Mouse (Mus musculus) macrophage (primary cell): Measurements from ENCODE around the gene Olfr1387. TPM values are rescaled to one million over a fixed set of nuclear protein-coding genes. Genes with fewer than 3 reads are reported as not detected.
"Not testable (repeated sequence)": the region's sequence is repeated elsewhere in the genome, so short reads cannot be mapped to it uniquely, and the experiment has no call there.

Source experiments
- H3K27ac ChIP-seq: fragments of 350-480 bp; formaldehyde crosslinking; 2 replicates; pipeline ENCODE4 v1.9.0; 2021
- H3K36me3 ChIP-seq: fragments of 350-480 bp; formaldehyde crosslinking; 2 replicates; pipeline ENCODE4 v1.9.0; 2021; ENCODE audit errors: inconsistent target
- H3K4me3 ChIP-seq: fragments of 350-480 bp; formaldehyde crosslinking; 2 replicates; pipeline ENCODE4 v1.9.0; 2021; ENCODE audit errors: inconsistent target
- H3K79me2 ChIP-seq: fragments of 350-480 bp; formaldehyde crosslinking; 2 replicates; pipeline ENCODE4 v1.9.0; 2021; ENCODE audit errors: inconsistent target
- WGBS: methylation state at CpG from one replicate; pipeline ENCODE4 v1.1.7; 2026; ENCODE audit warnings: inconsistent platforms; ENCODE audit not compliant: missing documents; 5-methylcytosine and 5-hydroxymethylcytosine counted together
- polyA plus RNA-seq: library from polyadenylated mRNA; stranded (reverse); fragments of 250-400 nt; gene quantifications from 3 replicates; pipeline ENCODE4 v1.2.4, GENCODE M21; 2018; ENCODE audit warnings: inconsistent platforms
- total RNA-seq, 78 experiments: library from RNA; depleted of rRNA; stranded (reverse); fragments of 250-400 nt; gene quantifications; 1 replicate in 9 of 78; 2 replicates in 24 of 78; 3 replicates in 43 of 78; 4 replicates in 2 of 78; pipeline ENCODE4 v1.2.4; 2018; ENCODE audit warnings: inconsistent platforms in 56 of 78

Gene Olfr1387
- not detected for total RNA-seq (2018; cell fraction: chromatin; rRNA removed)
- not detected for total RNA-seq (2018; cell fraction: cytosol; rRNA removed)
- total RNA-seq (2018; cell fraction: nucleus; rRNA removed), result not detected
- not detected in 3 replicates for polyA plus RNA-seq

GRCm38 (mm10) chr11:49455043-49455442, at the start of gene Olfr1387:
Olfr1387 (plus strand) TSS chr11:49455343.
- H3K36me3 ChIP-seq, result no peaks in the 10 kb centered on the region
- H3K27ac ChIP-seq, result no peak within 1 kb of the TSS
- WGBS, result 79% methylated on average over 1 of the region's 1 CpGs
- H3K79me2 ChIP-seq, result no peaks in the 10 kb centered on the region
- no peak within 1 kb of the TSS for H3K4me3 ChIP-seq

GRCm38 (mm10) chr11:49406784-49407183, 48.4 kb upstream of the Olfr1387 start:
- Histone ChIP-seq H3K36me3 (no peaks in the 10 kb centered on the region), H3K79me2 (no peaks in the 10 kb centered on the region), H3K27ac (no peak overlapping the region), H3K4me3 (no peak overlapping the region)
- 83% methylated on average over 3 of the region's 3 CpGs for WGBS

GRCm38 (mm10) chr11:49410540-49410939, 44.6 kb upstream of the Olfr1387 start:
- H3K79me2 ChIP-seq, result no peaks in the 10 kb centered on the region
- WGBS, result 42% methylated on average over 1 of the region's 1 CpGs
- H3K36me3 ChIP-seq, result no peaks in the 10 kb centered on the region
- H3K4me3 ChIP-seq, result no peak overlapping the region
- no peak overlapping the region for H3K27ac ChIP-seq

GRCm38 (mm10) chr11:49422767-49423166, 32.4 kb upstream of the Olfr1387 start, which contains the start of gene Olfr1389:
Olfr1389 (plus strand) TSS chr11:49423067.
- Histone ChIP-seq H3K27ac (no peak within 1 kb of the TSS), H3K79me2 (no peaks in the 10 kb centered on the region), H3K36me3 (no peaks in the 10 kb centered on the region), H3K4me3 (no peak within 1 kb of the TSS)
- WGBS, result 88% methylated on average over 2 of the region's 2 CpGs

GRCm38 (mm10) chr11:49425257-49425927, 29.8 kb upstream of the Olfr1387 start:
- WGBS, result 10% methylated on average over 1 of the region's 1 CpGs
- H3K4me3 ChIP-seq, result no peak overlapping the region
- H3K79me2 ChIP-seq, result no peaks in the 10 kb centered on the region
- H3K36me3 ChIP-seq, result no peaks in the 10 kb centered on the region
- H3K27ac ChIP-seq, result no peak overlapping the region

GRCm38 (mm10) chr11:49429641-49430040, 25.5 kb upstream of the Olfr1387 start:
- no peak overlapping the region for H3K4me3 ChIP-seq
- WGBS, result 88% methylated on average over 2 of the region's 2 CpGs
- no peaks in the 10 kb centered on the region for H3K36me3 ChIP-seq
- H3K79me2 ChIP-seq, result no peaks in the 10 kb centered on the region
- no peak overlapping the region for H3K27ac ChIP-seq

- Histone ChIP-seq H3K36me3 (no peaks in the 10 kb centered on the region), H3K4me3 (no peak within 1 kb of the TSS), H3K79me2 (no peaks in the 10 kb centered on the region), H3K27ac (no peak within 1 kb of the TSS)
- WGBS, result 40% methylated on average over 3 of the region's 3 CpGs
Observed at GRCm38 (mm10) chr11:49436411-49436810, 18.7 kb upstream of the Olfr1387 start, which contains the start of gene Olfr1388. Olfr1388 (plus strand) TSS chr11:49436624.

- not testable (repeated sequence) for H3K27ac ChIP-seq, H3K79me2 ChIP-seq, H3K36me3 ChIP-seq, H3K4me3 ChIP-seq
- 78% methylated on average over 1 of the region's 3 CpGs for WGBS
Observed at GRCm38 (mm10) chr11:49464746-49465145, 9.6 kb downstream of the Olfr1387 start, which contains the start of gene Olfr1386. Olfr1386 (plus strand) TSS chr11:49465046.

GRCm38 (mm10) chr11:49485973-49486372, 30.8 kb downstream of the Olfr1387 start:
- no peaks in the 10 kb centered on the region for H3K79me2 ChIP-seq
- no peaks in the 10 kb centered on the region for H3K36me3 ChIP-seq
- H3K4me3 ChIP-seq, result no peak overlapping the region
- H3K27ac ChIP-seq, result no peak overlapping the region
- 60% methylated on average over 4 of the region's 4 CpGs for WGBS

- not testable (repeated sequence) for H3K27ac ChIP-seq, H3K79me2 ChIP-seq
- WGBS, result no CpG with 5 or more reads among the region's 1 CpGs
Observed at GRCm38 (mm10) chr11:49488770-49489169, 33.6 kb downstream of the Olfr1387 start, which contains the start of gene Olfr1385. Olfr1385 (plus strand) TSS chr11:49489070.

More at GRCm38 (mm10) chr11:49488770-49489169, 33.6 kb downstream of the Olfr1387 start, which contains the start of gene Olfr1385:
- H3K36me3 ChIP-seq, H3K4me3 ChIP-seq: not testable (repeated sequence)

Other genes starting within 250 kb of the Olfr1387 start
- 43.2 to 95.3 TPM (median 69.7 TPM) in 3 replicates for gene Mgat1, start 211.2 kb upstream of the Olfr1387 start, polyA plus RNA-seq
- not detected in 3 replicates for gene Olfr1393, start 177.0 kb upstream of the Olfr1387 start, polyA plus RNA-seq
- gene Olfr1392, start 170.1 kb upstream of the Olfr1387 start, polyA plus RNA-seq, result 0.16 TPM in 1 of 3 replicates, not detected in the others
- gene Olfr10, start 150.6 kb upstream of the Olfr1387 start, polyA plus RNA-seq, result not detected in 3 replicates
- gene Olfr1391, start 132.6 kb upstream of the Olfr1387 start, polyA plus RNA-seq, result not detected in 3 replicates
- not detected in 3 replicates for gene Olfr1390, start 120.2 kb upstream of the Olfr1387 start, polyA plus RNA-seq
- gene Olfr1389, start 32.3 kb upstream of the Olfr1387 start, polyA plus RNA-seq, result not detected in 3 replicates
- gene Olfr1388, start 18.7 kb upstream of the Olfr1387 start, polyA plus RNA-seq, result not detected in 3 replicates
- gene Olfr1386, start 9.7 kb downstream of the Olfr1387 start, polyA plus RNA-seq, result not detected in 3 replicates
- not detected in 3 replicates for gene Olfr1385, start 33.7 kb downstream of the Olfr1387 start, polyA plus RNA-seq
- gene Olfr1384, start 51.4 kb downstream of the Olfr1387 start, polyA plus RNA-seq, result not detected in 3 replicates
- gene Olfr1383, start 64.3 kb downstream of the Olfr1387 start, polyA plus RNA-seq, result not detected in 3 replicates
- not detected in 3 replicates for gene Olfr1382, start 72.9 kb downstream of the Olfr1387 start, polyA plus RNA-seq
- gene Olfr1381, start 88.1 kb downstream of the Olfr1387 start, polyA plus RNA-seq, result not detected in 3 replicates
- not detected in 3 replicates for gene Olfr1380, start 101.5 kb downstream of the Olfr1387 start, polyA plus RNA-seq
- 0.03 to 0.32 TPM (median 0.10 TPM) in 3 replicates for gene Flt4, start 153.9 kb downstream of the Olfr1387 start, polyA plus RNA-seq
- not detected in 3 replicates for gene Scgb3a1, start 208.3 kb downstream of the Olfr1387 start, polyA plus RNA-seq